Mouse (Mus musculus): ENCODE results near the gene Paqr7. TPM values are rescaled to one million over a fixed set of nuclear protein-coding genes. Genes with fewer than 3 reads are reported as not detected.
"Not testable (repeated sequence)": the region's sequence is repeated elsewhere in the genome, so short reads cannot be mapped to it uniquely, and the experiment has no call there.

The Paqr7 gene
- polyA plus RNA-seq, 1 experiment from 2014 or later = 6.7 TPM

DNA sequence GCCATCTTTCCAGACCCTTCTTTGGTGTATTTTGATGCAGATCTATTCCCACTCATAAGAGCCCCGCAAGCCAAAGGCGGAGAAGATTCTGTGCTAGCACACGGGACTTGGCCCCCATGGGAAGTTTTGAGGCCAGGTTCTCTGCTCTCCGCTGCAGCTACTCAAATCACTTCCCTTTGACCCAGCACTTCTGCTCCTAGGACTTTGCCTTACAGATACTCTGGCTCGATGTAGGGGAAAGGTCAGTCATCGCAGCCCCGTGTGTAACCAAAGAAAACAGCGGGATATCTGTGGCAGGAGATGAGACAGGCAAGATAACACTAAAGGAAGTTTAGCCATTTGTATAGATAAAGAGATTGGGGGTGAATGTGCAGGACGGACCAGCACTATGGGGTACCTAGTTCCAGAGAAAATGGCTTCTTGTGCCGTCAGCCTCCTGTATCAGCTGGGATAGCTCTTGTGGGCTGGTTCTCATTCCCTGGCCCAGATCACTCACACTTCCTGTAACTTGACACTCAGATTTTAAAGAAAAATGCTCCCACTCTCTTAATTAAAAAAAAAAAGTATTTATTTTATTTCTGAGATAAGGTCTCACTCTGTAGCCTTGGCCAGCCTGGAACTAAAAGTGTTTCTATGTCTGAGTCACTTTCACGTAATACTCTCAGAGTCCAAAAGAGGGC lies 6.4 kb upstream of the Paqr7 start:
- no peak overlapping the region for H3K9ac ChIP-seq
- no peaks in the 10 kb centered on the region for H3K36me3 ChIP-seq
- no peak overlapping the region for H3K4me2 ChIP-seq
- no peak overlapping the region for H3K4me3 ChIP-seq
- WGBS = 62% methylated on average over 11 of the region's 11 CpGs
- ATAC-seq (ENCODE audit: borderline replicate concordance, extremely low read depth, low FRiP score, low TSS enrichment) = no peak
- no peaks in the 10 kb centered on the region for H3K27me3 ChIP-seq
- H3K27ac ChIP-seq = no peak overlapping the region
- H3K4me1 ChIP-seq = peaks cover 23% of the 10 kb centered on the region
- no peaks in the 10 kb centered on the region for H3K9me3 ChIP-seq

DNA sequence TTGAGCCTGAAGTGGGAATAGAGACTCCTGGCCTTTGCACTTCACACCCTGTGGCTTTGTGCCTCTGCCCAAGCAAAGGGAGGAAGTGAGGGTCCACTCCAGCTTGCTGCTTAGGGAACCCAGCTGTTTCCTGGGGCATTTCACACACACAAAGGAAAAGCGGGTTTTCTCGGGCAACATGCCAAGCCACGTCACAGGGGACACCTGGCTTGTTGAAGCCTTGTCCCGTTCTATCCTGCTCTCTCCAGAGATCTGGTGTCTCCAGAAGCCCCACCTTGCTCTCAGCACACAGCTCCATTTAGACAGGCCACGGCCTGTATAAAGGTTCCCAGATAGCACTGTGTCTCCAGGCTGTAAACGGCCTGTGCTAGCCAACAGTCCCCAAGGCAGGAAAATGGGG lies 4.8 kb upstream of the Paqr7 start:
- no peak overlapping the region for H3K9ac ChIP-seq
- no peak overlapping the region for H3K4me2 ChIP-seq
- no peaks in the 10 kb centered on the region for H3K27me3 ChIP-seq
- 44% methylated on average over 6 of the region's 6 CpGs for WGBS
- H3K4me3 ChIP-seq = no peak overlapping the region
- no peak for ATAC-seq (ENCODE audit: borderline replicate concordance, extremely low read depth, low FRiP score, low TSS enrichment)
- no peaks in the 10 kb centered on the region for H3K9me3 ChIP-seq
- H3K4me1 ChIP-seq = peaks cover 39% of the 10 kb centered on the region
- H3K36me3 ChIP-seq = no peaks in the 10 kb centered on the region
- H3K27ac ChIP-seq = no peak overlapping the region

DNA sequence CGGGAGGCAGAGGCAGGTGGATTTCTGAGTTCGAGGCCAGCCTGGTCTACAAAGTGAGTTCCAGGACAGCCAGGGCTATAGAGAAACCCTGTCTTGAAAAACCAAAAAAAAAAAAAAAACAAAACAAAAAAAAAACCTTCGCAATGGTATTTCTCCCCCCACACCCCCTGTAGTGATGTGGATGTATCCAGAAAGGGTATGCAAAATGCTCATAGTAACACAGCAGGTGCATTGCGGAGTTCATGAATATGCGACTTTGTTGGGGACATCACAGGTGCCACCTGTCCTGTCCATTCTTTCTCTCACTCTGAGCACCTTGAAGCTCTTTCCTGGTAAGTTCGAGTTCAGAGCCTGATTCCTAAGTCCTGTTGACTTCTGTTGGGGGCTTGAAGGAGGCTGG lies 2.3 kb upstream of the Paqr7 start:
- not testable (repeated sequence) for H3K4me2 ChIP-seq; H3K36me3 ChIP-seq; H3K27me3 ChIP-seq; H3K27ac ChIP-seq; H3K4me3 ChIP-seq; H3K9ac ChIP-seq; H3K9me3 ChIP-seq; ATAC-seq (ENCODE audit: borderline replicate concordance, extremely low read depth, low FRiP score, low TSS enrichment)
- 87% methylated on average over 6 of the region's 6 CpGs for WGBS
- H3K4me1 ChIP-seq = peaks cover 44% of the 10 kb centered on the region

DNA sequence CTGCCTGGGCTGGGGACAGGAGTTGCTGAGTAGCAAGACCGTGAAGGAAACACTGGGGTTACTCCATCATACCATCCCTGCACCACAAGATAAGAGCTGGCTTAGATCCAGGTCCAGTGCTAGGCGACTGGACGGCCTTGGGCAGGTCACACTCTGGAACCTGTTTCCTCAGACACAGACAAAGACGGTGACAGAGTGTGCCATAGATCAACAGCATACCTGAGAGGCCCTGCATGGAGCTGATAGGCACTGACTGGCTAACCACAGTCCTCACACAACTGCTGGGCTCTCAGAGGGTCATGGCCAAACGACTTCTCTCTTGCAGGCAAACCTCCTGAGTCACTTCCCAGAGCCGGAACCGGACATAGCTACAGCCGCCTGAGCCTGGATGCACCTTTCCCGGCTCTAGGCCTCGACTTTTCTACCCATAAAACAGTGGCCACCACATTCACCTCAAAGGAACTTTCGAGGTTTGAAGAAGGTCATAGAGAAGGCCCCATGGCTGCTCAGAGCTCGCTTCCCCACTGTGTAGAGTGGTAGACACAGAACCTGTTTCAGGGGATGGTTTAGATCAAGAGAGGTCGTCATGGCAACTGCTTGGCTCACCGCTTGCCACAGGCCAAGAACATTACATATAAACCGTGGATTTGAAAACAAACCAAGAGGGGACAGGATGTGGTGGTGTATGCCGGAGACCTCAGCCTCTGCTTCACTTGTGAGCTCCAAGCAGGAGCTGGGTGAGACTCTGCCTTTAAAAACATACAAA lies 1.5 kb upstream of the Paqr7 start:
- no peak for ATAC-seq (ENCODE audit: borderline replicate concordance, extremely low read depth, low FRiP score, low TSS enrichment)
- 50% methylated on average over 16 of the region's 16 CpGs for WGBS
- Histone ChIP-seq H3K36me3 (no peaks in the 10 kb centered on the region), H3K4me2 (no peak overlapping the region), H3K27me3 (no peaks in the 10 kb centered on the region), H3K9ac (no peak overlapping the region), H3K9me3 (no peaks in the 10 kb centered on the region), H3K4me1 (peaks cover 43% of the 10 kb centered on the region), H3K4me3 (no peak overlapping the region), H3K27ac (peak overlapping the region; percentile 26; the same call in 1 of the 2 replicates)

DNA sequence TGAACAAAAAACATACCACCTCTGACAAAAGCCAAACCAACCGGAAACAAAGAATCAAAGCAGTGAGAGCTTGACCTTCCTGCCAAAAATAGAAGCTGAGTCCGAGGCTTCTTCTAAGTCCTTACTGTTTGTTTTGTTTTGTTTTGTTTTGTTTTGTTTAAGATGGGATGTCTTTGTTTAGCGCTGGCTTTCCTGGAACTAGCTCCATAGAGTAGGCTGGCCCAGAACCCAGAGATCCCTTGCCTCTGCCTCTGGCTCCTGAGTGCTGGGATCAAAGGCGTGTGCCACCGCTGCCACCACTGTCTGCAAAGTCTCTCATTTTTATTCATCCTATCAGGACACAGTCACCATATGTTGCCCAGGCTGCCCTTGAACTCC lies 962 bp upstream of the Paqr7 start:
- Histone ChIP-seq H3K36me3 (no peaks in the 10 kb centered on the region), H3K4me3 (no peak overlapping the region), H3K4me1 (peaks cover 40% of the 10 kb centered on the region), H3K9me3 (no peaks in the 10 kb centered on the region), H3K9ac (no peak overlapping the region), H3K27me3 (no peaks in the 10 kb centered on the region), H3K4me2 (no peak overlapping the region), H3K27ac (peak overlapping the region; percentile 26; the same call in 1 of the 2 replicates)
- ATAC-seq (ENCODE audit: borderline replicate concordance, extremely low read depth, low FRiP score, low TSS enrichment) = no peak
- 57% methylated on average over 5 of the region's 5 CpGs for WGBS

DNA sequence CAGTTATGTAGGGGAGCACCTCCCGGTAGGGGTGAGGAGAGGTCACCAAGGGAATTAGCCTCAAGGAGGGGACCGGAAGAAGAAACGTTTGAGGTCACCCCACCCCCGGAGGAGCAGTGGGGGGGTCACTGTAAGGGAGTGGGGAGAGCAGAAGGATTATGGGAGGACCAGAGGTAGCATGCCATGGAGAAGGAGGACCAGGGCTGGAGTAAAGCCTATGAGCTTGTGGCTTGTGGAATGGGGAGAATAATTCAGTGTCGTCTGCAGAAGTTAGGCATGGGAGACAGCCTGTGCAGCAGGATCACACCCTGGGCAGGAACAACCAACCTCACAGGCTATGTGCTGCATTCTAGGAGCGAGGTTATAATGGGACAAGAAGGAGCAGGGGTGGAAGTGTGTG lies 726 bp downstream of the Paqr7 start:
- H3K9me3 ChIP-seq = no peaks in the 10 kb centered on the region
- H3K9ac ChIP-seq = peak overlapping the region; percentile 49
- WGBS = 11% methylated on average over 6 of the region's 6 CpGs
- H3K4me2 ChIP-seq = peak overlapping the region; percentile 99
- ATAC-seq (ENCODE audit: borderline replicate concordance, extremely low read depth, low FRiP score, low TSS enrichment) = no peak; the same call in 1 of the 2 replicates
- H3K36me3 ChIP-seq = no peaks in the 10 kb centered on the region
- H3K4me1 ChIP-seq = peaks cover 40% of the 10 kb centered on the region
- H3K27me3 ChIP-seq = no peaks in the 10 kb centered on the region
- H3K4me3 ChIP-seq = peak overlapping the region; percentile 57
- H3K27ac ChIP-seq = no peak overlapping the region

DNA sequence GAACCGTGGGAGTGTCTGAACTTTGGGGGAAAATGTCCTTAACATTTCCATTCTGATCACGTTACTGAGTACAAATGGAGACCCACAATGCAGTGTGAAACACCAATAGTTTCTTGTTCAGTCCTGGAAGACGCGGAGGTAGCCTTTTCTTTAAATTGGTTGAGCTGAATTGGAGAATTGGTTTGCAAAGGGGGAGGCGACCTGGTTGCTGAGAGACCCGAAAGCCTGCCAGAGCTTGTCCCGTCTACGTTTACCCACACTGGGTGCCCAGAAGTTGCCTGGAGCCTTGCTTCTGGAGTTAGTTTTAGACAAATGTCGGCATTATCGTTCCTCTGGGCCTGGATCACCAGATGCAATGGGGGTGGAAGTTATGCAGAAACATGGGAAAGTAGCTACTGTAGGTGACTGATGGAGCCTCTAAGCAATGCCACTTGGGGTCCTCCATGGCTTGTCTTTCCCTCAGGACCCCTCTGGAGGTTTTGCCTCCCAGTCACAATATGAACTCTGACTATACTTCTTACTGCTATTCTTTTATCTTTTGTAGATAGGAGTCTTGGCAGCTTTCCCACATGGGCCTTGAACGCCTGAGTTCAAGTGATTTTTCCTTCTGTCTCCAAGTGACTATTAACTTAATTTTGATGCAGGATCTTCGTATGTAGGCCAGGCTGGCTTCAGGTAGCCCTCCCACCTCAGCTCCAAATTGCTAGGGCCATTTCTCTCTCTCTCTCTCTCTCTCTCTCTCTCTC lies 1.7 kb downstream of the Paqr7 start:
- Histone ChIP-seq H3K9me3 (no peaks in the 10 kb centered on the region), H3K36me3 (no peaks in the 10 kb centered on the region), H3K27me3 (no peaks in the 10 kb centered on the region), H3K9ac (no peak overlapping the region), H3K4me3 (no peak overlapping the region), H3K4me1 (peaks cover 40% of the 10 kb centered on the region), H3K27ac (no peak overlapping the region), H3K4me2 (0 out of 2 replicates have a peak overlapping the region, but pooled peaks have one; percentile 99)
- WGBS = 62% methylated on average over 12 of the region's 12 CpGs
- ATAC-seq (ENCODE audit: borderline replicate concordance, extremely low read depth, low FRiP score, low TSS enrichment) = no peak

DNA sequence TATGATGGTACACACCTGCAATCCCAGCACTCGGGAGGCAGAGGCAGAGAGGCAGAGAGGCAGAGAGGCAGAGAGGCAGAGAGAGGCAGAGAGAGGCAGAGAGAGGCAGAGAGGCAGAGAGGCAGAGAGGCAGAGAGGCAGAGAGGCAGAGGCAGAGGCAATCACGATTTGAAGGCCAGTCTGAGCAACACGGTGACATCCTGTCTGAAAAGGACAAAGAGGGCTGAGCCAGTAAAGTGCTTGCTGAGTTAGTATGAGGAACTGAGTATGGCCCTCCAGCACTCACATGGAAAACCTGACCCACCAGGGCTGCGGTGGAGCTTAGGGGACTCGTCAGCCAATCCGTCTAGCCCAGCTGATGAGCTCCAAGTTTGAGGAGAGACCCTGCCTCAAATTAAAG lies 2.5 kb downstream of the Paqr7 start:
- not testable (repeated sequence) for ATAC-seq (ENCODE audit: borderline replicate concordance, extremely low read depth, low FRiP score, low TSS enrichment)

DNA sequence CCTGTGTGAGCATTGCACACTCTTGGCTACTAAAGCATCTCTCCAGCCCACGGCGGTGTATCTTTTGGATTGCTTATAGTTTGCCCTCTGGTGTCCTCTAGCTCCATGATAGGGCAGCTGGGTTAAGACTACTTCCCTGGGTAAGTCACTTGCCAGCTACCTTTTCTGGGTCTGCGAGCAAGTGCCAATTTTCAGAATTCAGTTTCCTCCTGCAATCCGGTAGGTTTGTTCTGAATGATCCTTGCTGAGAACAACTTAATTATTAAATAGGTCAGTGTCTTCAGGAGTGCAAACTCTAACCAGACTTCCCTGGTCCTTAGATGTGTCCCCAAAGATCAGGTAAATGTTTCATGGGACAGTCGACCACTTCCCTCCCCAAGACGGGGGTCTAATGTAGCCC lies 4.6 kb downstream of the Paqr7 start:
- no peak overlapping the region for H3K4me3 ChIP-seq
- H3K4me2 ChIP-seq = no peak overlapping the region
- no peak for ATAC-seq (ENCODE audit: borderline replicate concordance, extremely low read depth, low FRiP score, low TSS enrichment)
- H3K4me1 ChIP-seq = peaks cover 22% of the 10 kb centered on the region
- 90% methylated on average over 6 of the region's 6 CpGs for WGBS
- H3K9me3 ChIP-seq = no peaks in the 10 kb centered on the region
- no peaks in the 10 kb centered on the region for H3K36me3 ChIP-seq
- H3K27ac ChIP-seq = no peak overlapping the region
- H3K9ac ChIP-seq = no peak overlapping the region
- H3K27me3 ChIP-seq = no peaks in the 10 kb centered on the region

More for the DNA sequence above, 2.5 kb downstream of the Paqr7 start:
- not testable (repeated sequence) for H3K9me3 ChIP-seq, H3K4me3 ChIP-seq, H3K9ac ChIP-seq, H3K36me3 ChIP-seq, H3K4me2 ChIP-seq, H3K27me3 ChIP-seq, H3K27ac ChIP-seq
- WGBS = 68% methylated on average over 6 of the region's 6 CpGs
- H3K4me1 ChIP-seq = peaks cover 40% of the 10 kb centered on the region

DNA sequence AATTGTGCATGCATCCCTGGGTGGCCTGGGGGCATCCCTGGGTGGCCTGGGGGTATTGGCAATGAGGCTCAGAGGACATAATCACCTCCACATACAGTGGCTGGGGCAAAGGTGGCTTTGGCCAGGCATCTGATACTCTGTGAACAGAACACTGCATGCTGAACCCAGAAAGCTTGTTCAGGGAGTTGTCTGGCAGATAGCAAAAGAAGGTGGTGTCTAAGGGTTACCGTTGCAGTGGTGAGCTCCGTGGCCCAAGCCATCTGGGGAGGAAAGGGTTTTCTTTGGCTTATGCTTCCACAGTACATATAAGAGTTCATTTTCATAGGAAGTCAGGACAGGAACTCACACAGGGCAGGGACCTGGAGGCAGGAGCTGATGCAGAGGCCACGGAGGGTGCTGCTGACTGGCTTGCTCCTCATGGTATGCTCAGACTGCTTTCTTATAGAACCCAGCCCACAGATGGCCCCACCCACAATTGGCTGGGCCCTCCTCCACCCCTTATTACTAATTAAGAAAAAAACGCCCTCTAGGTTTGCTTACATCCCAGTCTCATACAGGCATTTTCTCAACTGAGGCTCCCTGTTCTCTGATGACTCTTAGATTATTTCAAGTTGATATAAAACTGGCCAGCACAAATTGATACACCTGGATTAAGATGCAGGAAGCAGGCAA lies 7.3 kb downstream of the Paqr7 start:
- H3K36me3 ChIP-seq = no peaks in the 10 kb centered on the region
- no peak overlapping the region for H3K27ac ChIP-seq
- H3K9ac ChIP-seq = no peak overlapping the region
- no peaks in the 10 kb centered on the region for H3K27me3 ChIP-seq
- no peak overlapping the region for H3K4me3 ChIP-seq
- H3K4me2 ChIP-seq = no peak overlapping the region
- no peaks in the 10 kb centered on the region for H3K9me3 ChIP-seq
- H3K4me1 ChIP-seq = no peaks in the 10 kb centered on the region
- ATAC-seq (ENCODE audit: borderline replicate concordance, extremely low read depth, low FRiP score, low TSS enrichment) = no peak
- 65% methylated on average over 4 of the region's 4 CpGs for WGBS

DNA sequence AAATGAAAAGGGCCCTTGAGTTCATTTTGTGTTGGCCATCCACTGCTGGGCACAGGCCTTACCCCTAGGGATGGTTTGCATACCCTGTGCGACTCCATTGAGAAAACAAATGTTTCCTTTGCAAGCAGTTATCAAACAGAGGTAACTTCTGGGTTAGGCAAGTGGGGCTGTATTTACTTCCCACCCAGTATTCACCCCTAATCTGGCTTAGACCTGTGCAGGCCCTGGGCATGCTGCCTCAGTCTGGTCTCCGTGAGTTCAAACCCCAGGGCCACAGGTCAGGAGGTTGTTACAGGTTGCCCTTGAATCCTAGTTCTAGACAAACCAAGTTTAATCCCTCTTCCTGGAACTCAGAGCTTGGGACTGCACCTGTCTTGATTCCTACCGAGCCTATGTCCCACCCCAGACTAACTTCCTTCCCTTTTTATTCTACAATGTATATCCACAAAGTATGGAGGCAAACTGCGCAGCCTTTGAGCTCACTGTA lies 8.8 kb downstream of the Paqr7 start:
- no peak overlapping the region for H3K4me3 ChIP-seq
- no peak for ATAC-seq (ENCODE audit: borderline replicate concordance, extremely low read depth, low FRiP score, low TSS enrichment)
- H3K4me1 ChIP-seq = no peaks in the 10 kb centered on the region
- no peaks in the 10 kb centered on the region for H3K27me3 ChIP-seq
- H3K4me2 ChIP-seq = no peak overlapping the region
- H3K36me3 ChIP-seq = no peaks in the 10 kb centered on the region
- H3K9me3 ChIP-seq = no peaks in the 10 kb centered on the region
- 78% methylated on average over 4 of the region's 4 CpGs for WGBS
- no peak overlapping the region for H3K9ac ChIP-seq
- no peak overlapping the region for H3K27ac ChIP-seq
